Mouse (Mus musculus) liver, embryonic 14.5 days (tissue): Measurements from ENCODE around the gene Calcoco1. TPM values are rescaled to one million over a fixed set of nuclear protein-coding genes. Genes with fewer than 3 reads are reported as not detected.
A peak's percentile ranks its signal among the peaks of the same experiment; 100 is the strongest.

Experiments used
- ATAC-seq: fragments of 200-750 bp; cut with Nextera tagmentation; 2 replicates; pipeline ENCODE4 v1.8.0; 2017; ENCODE audit warnings: moderate number of reproducible peaks, mild to moderate bottlenecking, moderate library complexity; ENCODE audit not compliant: insufficient read depth
- DNase-seq, 3 experiments: peaks; one replicate each; pipeline ENCODE4 v3.0.0-alpha.2; 2012 to 2013; ENCODE audit warnings: low read depth in 3 of 3, low spot score in 3 of 3
- H3K27ac ChIP-seq: fragments of 300-500 bp; sonication (generic); 2 replicates; pipeline ENCODE4 v1.5.1; 2014; ENCODE audit warnings: moderate library complexity, mild to moderate bottlenecking, control low read depth, inconsistent platforms
- H3K27me3 ChIP-seq: fragments of 300-500 bp; sonication (generic); 2 replicates; pipeline ENCODE4 v1.6.1; 2014; ENCODE audit warnings: mild to moderate bottlenecking, low read length, moderate library complexity; ENCODE audit not compliant: control insufficient read depth, insufficient read depth
- H3K36me3 ChIP-seq: fragments of 300-500 bp; sonication (generic); replicated peaks from 2 replicates; pipeline ENCODE4 v1.6.1; 2014; ENCODE audit warnings: low read depth; ENCODE audit not compliant: control insufficient read depth, insufficient read depth
- H3K4me1 ChIP-seq, 2 experiments: fragments of 200-500 bp in 1 of 2; fragments of 300-500 bp in 1 of 2; sonication (generic) in 1 of 2; replicated peaks; 2 replicates each; pipeline ENCODE4 v1.6.1; 2012 to 2014; ENCODE audit warnings: antibody characterized with exemption in 1 of 2, inconsistent platforms in 1 of 2, low read length in 1 of 2; ENCODE audit not compliant: control insufficient read depth in 2 of 2, insufficient read depth in 2 of 2
- H3K4me2 ChIP-seq: fragments of 300-500 bp; sonication (generic); 2 replicates; pipeline ENCODE4 v1.6.1; 2014; ENCODE audit warnings: low read depth, mild to moderate bottlenecking, control low read depth, moderate library complexity
- H3K4me3 ChIP-seq, 2 experiments: fragments of 200-500 bp in 1 of 2; fragments of 300-500 bp in 1 of 2; sonication (generic) in 1 of 2; 2 replicates each; pipeline ENCODE4 v1.5.1; 2012 to 2014; ENCODE audit warnings: low read depth in 2 of 2, low read length in 2 of 2, mild to moderate bottlenecking in 2 of 2, control low read depth in 1 of 2, inconsistent platforms in 1 of 2, moderate library complexity in 1 of 2; ENCODE audit not compliant: insufficient read depth in 1 of 2
- H3K9ac ChIP-seq: fragments of 300-500 bp; sonication (generic); replicated peaks from 2 replicates; pipeline ENCODE4 v1.6.1; 2014; ENCODE audit warnings: mild to moderate bottlenecking, control low read depth, moderate library complexity
- H3K9me3 ChIP-seq: fragments of 300-500 bp; sonication (generic); 2 replicates; pipeline ENCODE4 v1.6.1; 2016; ENCODE audit warnings: low read length, mixed read lengths; ENCODE audit not compliant: control insufficient read depth
- CTCF ChIP-seq: IDR thresholded peaks from 2 replicates; pipeline ENCODE4 v1.5.1; 2016; ENCODE audit warnings: antibody characterized with exemption, low read depth, control low read depth
- EP300 ChIP-seq: IDR thresholded peaks from 2 replicates; pipeline ENCODE4 v1.6.1; 2016; ENCODE audit warnings: antibody characterized with exemption, low read depth
- WGBS: fragments of 180-500 bp; shearing (Covaris S2); extraction: QIAGEN DNeasy Blood & Tissue Kit; methylation state at CpG from one replicate; pipeline ENCODE4 v1.1.7; 2014; ENCODE audit not compliant: insufficient replicate concordance; 5-methylcytosine and 5-hydroxymethylcytosine counted together
- polyA plus RNA-seq, 2 experiments: library from polyadenylated mRNA; depleted of rRNA in 1 of 2; stranded (reverse) in 1 of 2; unstranded in 1 of 2; fragments of >200 nt; fragmentation: Nextera tagmentation in 1 of 2; extraction: Ambion mirVana in 1 of 2; gene quantifications; 2 replicates each; pipeline versions ENCODE4 v1.2.1 to v1.2.3; 2012 to 2014

Calcoco1 gene
- polyA plus RNA-seq, 2 experiments, result 5.7 to 8.4 TPM

GRCm38 (mm10) chr15:102735031-102735430 lies 13.1 kb upstream of the Calcoco1 start:
- DNase-seq (no peak), ATAC-seq (no peak)
- WGBS, result 38% methylated on average over 14 of the region's 14 CpGs
- no peaks in the 10 kb centered on the region for H3K36me3 ChIP-seq
- peaks cover 13% of the 10 kb centered on the region for H3K27me3 ChIP-seq
- H3K4me1 ChIP-seq, result no peaks in the 10 kb centered on the region
- H3K9me3 ChIP-seq, result no peaks in the 10 kb centered on the region
- no peak overlapping the region for H3K4me3 ChIP-seq
- TF ChIP-seq CTCF (peak; percentile 23; the same call in 1 of the 2 replicates), EP300 (no peak)
- no peak overlapping the region for H3K4me2 ChIP-seq
- H3K27ac ChIP-seq, result no peak overlapping the region
- H3K9ac ChIP-seq, result no peak overlapping the region

- Histone ChIP-seq H3K9me3 (no peaks in the 10 kb centered on the region), H3K9ac (no peak overlapping the region), H3K27ac (no peak overlapping the region), H3K27me3 (peaks cover 13% of the 10 kb centered on the region), H3K4me1 (no peaks in the 10 kb centered on the region), H3K4me2 (no peak overlapping the region), H3K4me3 (no peak overlapping the region), H3K36me3 (no peaks in the 10 kb centered on the region)
- TF ChIP-seq EP300 (no peak), CTCF (no peak)
- WGBS, result 76% methylated on average over 28 of the region's 28 CpGs
- ATAC-seq (no peak), DNase-seq (no peak)
Observed at GRCm38 (mm10) chr15:102733759-102734531, 12.0 kb upstream of the Calcoco1 start.

GRCm38 (mm10) chr15:102733233-102733632 lies 11.3 kb upstream of the Calcoco1 start:
- Histone ChIP-seq H3K9ac (no peak overlapping the region), H3K27ac (no peak overlapping the region), H3K4me3 (no peak overlapping the region), H3K4me1 (no peaks in the 10 kb centered on the region), H3K36me3 (no peaks in the 10 kb centered on the region), H3K27me3 (peaks cover 13% of the 10 kb centered on the region), H3K9me3 (no peaks in the 10 kb centered on the region), H3K4me2 (no peak overlapping the region)
- ATAC-seq, result no peak
- WGBS, result 56% methylated on average over 5 of the region's 5 CpGs
- DNase-seq, result no peak
- TF ChIP-seq CTCF (no peak), EP300 (no peak)

- no peak for DNase-seq
- H3K4me3 ChIP-seq, result no peak overlapping the region
- H3K4me2 ChIP-seq, result no peak overlapping the region
- H3K27me3 ChIP-seq, result peaks cover 13% of the 10 kb centered on the region
- H3K9ac ChIP-seq, result no peak overlapping the region
- TF ChIP-seq CTCF (no peak), EP300 (no peak)
- 72% methylated on average over 6 of the region's 6 CpGs for WGBS
- no peak overlapping the region for H3K27ac ChIP-seq
- H3K36me3 ChIP-seq, result no peaks in the 10 kb centered on the region
- H3K4me1 ChIP-seq, result no peaks in the 10 kb centered on the region
- H3K9me3 ChIP-seq, result no peaks in the 10 kb centered on the region
- no peak for ATAC-seq
Observed at GRCm38 (mm10) chr15:102732406-102732805, 10.4 kb upstream of the Calcoco1 start.

- Histone ChIP-seq H3K4me3 (no peak overlapping the region), H3K27ac (no peak overlapping the region), H3K36me3 (no peaks in the 10 kb centered on the region), H3K4me2 (no peak overlapping the region), H3K9ac (no peak overlapping the region), H3K4me1 (no peaks in the 10 kb centered on the region), H3K27me3 (no peaks in the 10 kb centered on the region), H3K9me3 (no peaks in the 10 kb centered on the region)
- TF ChIP-seq CTCF (no peak), EP300 (no peak)
- ATAC-seq (no peak), DNase-seq (no peak)
- 49% methylated on average over 2 of the region's 2 CpGs for WGBS
Observed at GRCm38 (mm10) chr15:102727951-102728350, 6.0 kb upstream of the Calcoco1 start.
